Mouse (Mus musculus): ENCODE results near the gene Asna1. TPM values are rescaled to one million over a fixed set of nuclear protein-coding genes. Genes with fewer than 3 reads are reported as not detected.

Gene Asna1
- polyA plus RNA-seq, 1 experiment, result 266 TPM

- TF ChIP-seq CTCF (conservative IDR thresholded peaks at IDR 0.05; ENCODE audit: insufficient read depth, insufficient read length, low read depth, low read length), result no peak
- TF ChIP-seq POLR2A (IDR thresholded peaks at IDR 0.05; ENCODE audit: low read depth, low read length), result no peak
- Histone ChIP-seq H3K36me3 (ENCODE audit: control insufficient read depth, insufficient read depth, low read length) (no peaks in the 10 kb centered on the region), H3K27ac (ENCODE audit: insufficient read depth, low read depth, low read length) (peak overlapping the region; percentile 90), H3K4me1 (ENCODE audit: control insufficient read depth, insufficient read depth, low read length) (peaks cover 10% of the 10 kb centered on the region; the same call in 1 of the 2 replicates), H3K27me3 (replicated peaks; ENCODE audit: control insufficient read depth, insufficient read depth, low read length) (no peaks in the 10 kb centered on the region), H3K4me3 (ENCODE audit: insufficient read depth, low read depth, low read length) (peak overlapping the region; percentile 76)
- DNase-seq, result peak; percentile 79
- WGBS, result 47% methylated on average over 5 of the region's 5 CpGs
Measured at GRCm38 (mm10) chr8:85071041-85071440, 46.0 kb upstream of the Asna1 start.

GRCm38 (mm10) chr8:85067982-85068381 lies 42.9 kb upstream of the Asna1 start, which contains the start of gene Gm5741:
Gm5741 (minus strand) TSS chr8:85067982.
- DNase-seq, result no peak
- Histone ChIP-seq H3K36me3 (ENCODE audit: control insufficient read depth, insufficient read depth, low read length) (no peaks in the 10 kb centered on the region), H3K4me3 (ENCODE audit: insufficient read depth, low read depth, low read length) (no peak within 1 kb of the TSS), H3K4me1 (ENCODE audit: control insufficient read depth, insufficient read depth, low read length) (peaks cover 10% of the 10 kb centered on the region; the same call in 1 of the 2 replicates), H3K27me3 (replicated peaks; ENCODE audit: control insufficient read depth, insufficient read depth, low read length) (no peaks in the 10 kb centered on the region), H3K27ac (ENCODE audit: insufficient read depth, low read depth, low read length) (no peak within 1 kb of the TSS)
- no peak for TF ChIP-seq POLR2A (IDR thresholded peaks at IDR 0.05; ENCODE audit: low read depth, low read length)
- TF ChIP-seq CTCF (conservative IDR thresholded peaks at IDR 0.05; ENCODE audit: insufficient read depth, insufficient read length, low read depth, low read length), result no peak

GRCm38 (mm10) chr8:85067155-85067554 lies 42.1 kb upstream of the Asna1 start:
- no peak for DNase-seq
- H3K36me3 ChIP-seq (ENCODE audit: control insufficient read depth, insufficient read depth, low read length), result no peaks in the 10 kb centered on the region
- H3K27ac ChIP-seq (ENCODE audit: insufficient read depth, low read depth, low read length), result no peak overlapping the region
- H3K4me3 ChIP-seq (ENCODE audit: insufficient read depth, low read depth, low read length), result no peak overlapping the region
- H3K4me1 ChIP-seq (ENCODE audit: control insufficient read depth, insufficient read depth, low read length), result peaks cover 6% of the 10 kb centered on the region; the same call in 1 of the 2 replicates
- WGBS, result 93% methylated on average over 2 of the region's 2 CpGs
- no peak for TF ChIP-seq CTCF (conservative IDR thresholded peaks at IDR 0.05; ENCODE audit: insufficient read depth, insufficient read length, low read depth, low read length)
- TF ChIP-seq POLR2A (IDR thresholded peaks at IDR 0.05; ENCODE audit: low read depth, low read length), result no peak
- H3K27me3 ChIP-seq (replicated peaks; ENCODE audit: control insufficient read depth, insufficient read depth, low read length), result no peaks in the 10 kb centered on the region

- 20% methylated on average over 2 of the region's 2 CpGs for WGBS
- H3K27me3 ChIP-seq (replicated peaks; ENCODE audit: control insufficient read depth, insufficient read depth, low read length), result no peaks in the 10 kb centered on the region
- TF ChIP-seq POLR2A (IDR thresholded peaks at IDR 0.05; ENCODE audit: low read depth, low read length) (no peak), CTCF (conservative IDR thresholded peaks at IDR 0.05; ENCODE audit: insufficient read depth, insufficient read length, low read depth, low read length) (no peak)
- H3K36me3 ChIP-seq (ENCODE audit: control insufficient read depth, insufficient read depth, low read length), result no peaks in the 10 kb centered on the region
- DNase-seq, result peak; percentile 95
- H3K27ac ChIP-seq (ENCODE audit: insufficient read depth, low read depth, low read length), result no peak overlapping the region
- H3K4me1 ChIP-seq (ENCODE audit: control insufficient read depth, insufficient read depth, low read length), result peaks cover 5% of the 10 kb centered on the region; the same call in 1 of the 2 replicates
- H3K4me3 ChIP-seq (ENCODE audit: insufficient read depth, low read depth, low read length), result no peak overlapping the region
Measured at GRCm38 (mm10) chr8:85065213-85065612, 40.1 kb upstream of the Asna1 start.

- H3K4me1 ChIP-seq (ENCODE audit: control insufficient read depth, insufficient read depth, low read length), result peaks cover 5% of the 10 kb centered on the region; the same call in 1 of the 2 replicates
Measured at GRCm38 (mm10) chr8:85062603-85063002, 37.5 kb upstream of the Asna1 start.

GRCm38 (mm10) chr8:85059879-85060616 lies 35.0 kb upstream of the Asna1 start, which contains the start of gene Fbxw9:
Fbxw9 (plus strand) TSS chr8:85060055.
- Histone ChIP-seq H3K4me3 (ENCODE audit: insufficient read depth, low read depth, low read length) (peak within 1 kb of the TSS; percentile 74), H3K4me1 (ENCODE audit: control insufficient read depth, insufficient read depth, low read length) (peaks cover 5% of the 10 kb centered on the region; the same call in 1 of the 2 replicates), H3K36me3 (ENCODE audit: control insufficient read depth, insufficient read depth, low read length) (no peaks in the 10 kb centered on the region), H3K27me3 (replicated peaks; ENCODE audit: control insufficient read depth, insufficient read depth, low read length) (no peaks in the 10 kb centered on the region), H3K27ac (ENCODE audit: insufficient read depth, low read depth, low read length) (no peak within 1 kb of the TSS)
- TF ChIP-seq POLR2A (IDR thresholded peaks at IDR 0.05; ENCODE audit: low read depth, low read length), result no peak
- TF ChIP-seq CTCF (conservative IDR thresholded peaks at IDR 0.05; ENCODE audit: insufficient read depth, insufficient read length, low read depth, low read length), result no peak
- peak; percentile 96 for DNase-seq
- WGBS, result under 1% methylated on average over 52 of the region's 53 CpGs

More at GRCm38 (mm10) chr8:85062603-85063002, 37.5 kb upstream of the Asna1 start:
- TF ChIP-seq POLR2A (IDR thresholded peaks at IDR 0.05; ENCODE audit: low read depth, low read length) (no peak), CTCF (conservative IDR thresholded peaks at IDR 0.05; ENCODE audit: insufficient read depth, insufficient read length, low read depth, low read length) (no peak)
- Histone ChIP-seq H3K4me3 (ENCODE audit: insufficient read depth, low read depth, low read length) (no peak overlapping the region), H3K27ac (ENCODE audit: insufficient read depth, low read depth, low read length) (no peak overlapping the region), H3K27me3 (replicated peaks; ENCODE audit: control insufficient read depth, insufficient read depth, low read length) (no peaks in the 10 kb centered on the region), H3K36me3 (ENCODE audit: control insufficient read depth, insufficient read depth, low read length) (no peaks in the 10 kb centered on the region)
- WGBS, result 92% methylated on average over 4 of the region's 4 CpGs
- no peak for DNase-seq

GRCm38 (mm10) chr8:85057367-85057766 lies 32.3 kb upstream of the Asna1 start:
- Histone ChIP-seq H3K27ac (ENCODE audit: insufficient read depth, low read depth, low read length) (no peak overlapping the region), H3K36me3 (ENCODE audit: control insufficient read depth, insufficient read depth, low read length) (no peaks in the 10 kb centered on the region), H3K4me1 (ENCODE audit: control insufficient read depth, insufficient read depth, low read length) (peaks cover 5% of the 10 kb centered on the region; the same call in 1 of the 2 replicates), H3K4me3 (ENCODE audit: insufficient read depth, low read depth, low read length) (no peak overlapping the region), H3K27me3 (replicated peaks; ENCODE audit: control insufficient read depth, insufficient read depth, low read length) (no peaks in the 10 kb centered on the region)
- 72% methylated on average over 7 of the region's 7 CpGs for WGBS
- DNase-seq, result no peak
- no peak for TF ChIP-seq POLR2A (IDR thresholded peaks at IDR 0.05; ENCODE audit: low read depth, low read length)
- TF ChIP-seq CTCF (conservative IDR thresholded peaks at IDR 0.05; ENCODE audit: insufficient read depth, insufficient read length, low read depth, low read length), result no peak
